Mouse (Mus musculus) urinary bladder, adult 2 months (tissue): Measurements from ENCODE around the gene E130116L18Rik. TPM values are rescaled to one million over a fixed set of nuclear protein-coding genes. Genes with fewer than 3 reads are reported as not detected.
"Not testable (repeated sequence)": the region's sequence is repeated elsewhere in the genome, so short reads cannot be mapped to it uniquely, and the experiment has no call there.

Experiments
- DNase-seq: peaks from one replicate; pipeline ENCODE4 v3.0.0; 2022; ENCODE audit warnings: low spot score
- polyA plus RNA-seq: library from polyadenylated mRNA; depleted of rRNA; stranded (reverse); fragments of >200 nt; gene quantifications from 2 replicates; pipeline ENCODE4 v1.2.3, GENCODE M21; 2012; rRNA removed

E130116L18Rik gene
- polyA plus RNA-seq, 1 experiment = not detected

DNA sequence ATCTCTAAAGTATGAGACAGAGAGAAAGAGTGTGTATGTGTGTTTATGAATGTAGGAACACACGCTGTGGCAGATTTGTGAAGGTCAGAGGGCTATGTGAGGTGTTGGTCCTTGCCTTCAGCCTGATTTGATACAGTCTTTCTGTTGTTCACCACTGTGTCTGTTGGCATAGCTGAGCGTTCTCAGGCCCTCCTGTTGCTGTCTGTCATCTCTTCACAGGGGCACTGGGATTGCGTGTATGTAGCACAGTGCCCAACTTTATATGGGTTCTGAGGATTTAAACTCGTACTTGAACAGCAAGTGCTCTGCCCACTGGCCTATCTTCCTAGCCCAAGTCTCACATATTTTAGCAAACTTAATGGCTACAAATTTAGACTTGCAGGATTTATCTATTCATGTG lies 39.4 kb downstream of the E130116L18Rik start:
- DNase-seq = no peak

DNA sequence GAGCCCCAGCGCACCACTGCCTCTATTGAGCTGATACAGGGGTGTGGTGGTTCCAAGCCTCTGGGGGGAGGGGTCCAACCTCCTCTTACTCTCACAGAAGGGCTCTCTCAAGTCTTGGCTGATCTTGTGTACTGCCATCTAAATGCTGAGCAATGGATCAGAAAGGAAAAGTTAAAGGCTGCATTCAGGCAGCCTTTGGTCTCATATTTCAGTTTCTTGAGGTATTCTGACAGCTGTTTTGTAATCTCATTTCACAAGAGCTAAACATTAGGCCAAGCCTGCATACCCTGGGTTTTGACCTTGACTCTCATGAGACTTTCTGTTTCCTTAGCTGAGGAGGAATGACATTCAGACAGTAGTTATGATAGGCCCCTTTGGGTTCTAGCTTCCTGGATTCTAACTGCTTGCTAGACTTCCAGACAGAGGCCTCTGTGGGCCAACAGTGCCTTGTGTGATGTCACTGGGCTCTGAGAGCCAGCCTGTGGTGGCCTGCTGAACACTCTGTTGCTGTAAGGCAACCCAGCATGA lies 41.9 kb downstream of the E130116L18Rik start, which contains the start of gene Galntl5:
Gene Galntl5, plus strand, starts transcription at position 457 of the 528 bp plus-strand sequence.
- DNase-seq = no peak

DNA sequence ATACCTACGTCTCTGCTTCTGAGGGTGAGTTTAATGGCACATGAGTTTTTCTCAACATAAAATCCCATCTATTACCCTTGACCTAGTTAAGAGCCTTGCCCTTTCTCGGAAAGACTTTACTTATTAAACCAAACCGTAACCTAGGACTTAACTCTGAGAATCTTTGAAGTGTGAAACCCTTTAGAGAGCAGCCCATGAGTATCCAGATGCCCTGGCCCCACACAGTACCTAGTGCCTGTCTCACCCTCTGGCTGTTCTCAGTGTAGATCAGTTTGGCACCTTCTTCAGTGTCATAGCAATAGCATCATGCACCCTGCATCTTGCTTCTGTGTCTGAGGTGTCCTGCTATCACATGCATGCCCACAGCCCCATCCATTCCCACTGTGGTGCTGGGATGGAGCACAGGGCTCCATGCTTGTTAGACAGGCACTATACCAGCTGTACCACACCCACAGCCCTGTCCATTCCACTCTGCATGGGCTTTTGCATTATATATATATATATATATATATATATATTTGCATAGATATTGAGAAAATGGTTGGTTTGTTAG lies 42.9 kb downstream of the E130116L18Rik start:
- no peak for DNase-seq

DNA sequence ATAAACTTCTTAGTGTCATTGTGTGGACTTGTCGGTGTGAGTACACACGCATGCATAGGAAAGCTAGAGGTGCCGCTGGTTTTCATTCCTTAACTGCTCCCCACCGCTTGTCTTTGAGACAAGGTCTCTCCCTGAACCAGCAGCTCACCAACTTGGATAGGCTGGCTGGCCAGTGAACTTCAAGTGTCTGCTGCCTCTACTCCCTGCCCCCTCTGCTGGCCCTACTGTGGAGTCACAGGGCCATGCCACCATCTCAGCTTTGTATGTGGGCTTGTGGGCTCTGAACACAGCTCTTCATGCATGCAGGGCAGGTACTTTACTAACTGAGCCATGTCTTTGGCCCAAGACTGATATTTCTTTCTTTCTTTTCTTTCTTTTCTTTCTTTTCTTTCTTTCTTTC lies 43.7 kb downstream of the E130116L18Rik start:
- DNase-seq = no peak

DNA sequence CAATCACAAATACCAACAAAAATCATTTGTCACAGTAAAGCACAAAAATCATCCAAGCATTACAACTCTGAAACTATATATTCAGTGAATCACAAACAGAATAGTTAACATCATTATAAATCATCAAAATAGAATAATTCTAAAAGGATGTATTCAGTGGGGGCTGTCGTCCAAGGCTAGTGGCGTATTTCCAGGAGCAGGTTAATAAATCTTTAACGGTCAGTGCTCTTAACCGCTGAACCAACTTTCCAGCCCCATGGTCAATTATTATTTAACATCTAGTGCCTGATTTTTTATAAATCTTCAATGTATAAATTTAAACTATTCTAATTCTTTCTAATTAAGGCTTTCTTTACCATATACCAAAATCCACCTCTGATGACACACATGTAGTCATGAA lies 44.4 kb downstream of the E130116L18Rik start:
- not testable (repeated sequence) for DNase-seq

DNA sequence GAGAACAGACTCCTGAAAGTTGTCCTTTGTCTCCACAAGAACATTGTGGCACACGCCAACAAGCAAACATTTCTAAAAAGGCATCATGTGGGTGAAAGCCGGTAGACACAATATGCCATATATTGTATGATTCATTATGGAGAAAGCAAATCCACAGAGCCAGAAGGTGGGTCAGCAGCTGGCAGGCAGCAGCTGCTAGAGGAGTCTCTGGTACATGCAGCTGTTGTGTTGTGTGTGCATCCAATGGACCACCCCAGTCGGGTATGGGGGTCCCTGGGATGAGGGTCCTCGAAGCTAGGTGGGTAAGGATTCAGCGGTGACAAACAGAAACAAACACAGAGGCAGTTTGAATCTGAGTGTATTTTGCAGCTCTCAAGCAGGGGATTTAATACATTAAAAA lies 45.0 kb downstream of the E130116L18Rik start:
- not testable (repeated sequence) for DNase-seq

Other genes starting within 250 kb of the E130116L18Rik start
- gene Prkag2, start 122.5 kb downstream of the E130116L18Rik start, polyA plus RNA-seq = 142 and 145 TPM in 2 replicates
- not detected in 2 replicates for gene Galntl5, start 41.7 kb downstream of the E130116L18Rik start, polyA plus RNA-seq
- 27.0 and 30.9 TPM in 2 replicates for gene Galnt11, start 1.2 kb downstream of the E130116L18Rik start, polyA plus RNA-seq